Mouse (Mus musculus): ENCODE measurements around the gene Mcemp1. TPM values are rescaled to one million over a fixed set of nuclear protein-coding genes. Genes with fewer than 3 reads are reported as not detected.
A peak's percentile ranks its signal among the peaks of the same experiment; 100 is the strongest.

The Mcemp1 gene
- polyA plus RNA-seq, 1 experiment from 2014 or later = 0.20 TPM

DNA sequence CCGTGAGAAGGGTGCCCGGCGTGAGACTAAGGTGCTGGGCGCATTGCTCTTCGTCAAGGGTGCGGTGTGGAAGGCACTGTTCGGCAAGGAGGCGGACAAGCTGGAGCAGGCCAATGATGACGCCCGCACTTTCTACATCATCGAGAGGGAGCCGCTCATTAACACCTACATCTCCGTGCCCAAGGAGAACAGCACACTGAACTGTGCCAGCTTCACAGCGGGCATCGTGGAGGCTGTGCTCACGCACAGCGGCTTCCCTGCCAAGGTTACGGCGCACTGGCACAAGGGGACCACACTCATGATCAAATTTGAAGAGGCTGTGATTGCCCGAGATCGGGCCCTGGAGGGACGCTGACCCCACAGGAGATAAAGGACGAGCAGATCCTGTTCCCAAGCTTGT, 13.7 kb downstream of the Mcemp1 start:
- H3K4me3 ChIP-seq (ENCODE audit: low read depth, low read length) = no peak overlapping the region
- no peaks in the 10 kb centered on the region for H3K27me3 ChIP-seq (ENCODE audit: control insufficient read depth, insufficient read depth, low read length)
- WGBS = 97% methylated on average over 23 of the region's 23 CpGs
- peaks cover 9% of the 10 kb centered on the region; the same call in 1 of the 2 replicates for H3K4me1 ChIP-seq (ENCODE audit: control insufficient read depth, insufficient read depth, low read length)
- no peak for ATAC-seq (ENCODE audit: low FRiP score)
- H3K9ac ChIP-seq (ENCODE audit: low read length) = no peak overlapping the region
- no peak overlapping the region for H3K4me2 ChIP-seq
- H3K36me3 ChIP-seq (ENCODE audit: control insufficient read depth, insufficient read depth, low read length) = peaks cover 10% of the 10 kb centered on the region; the same call in 1 of the 2 replicates
- DNase-seq (ENCODE audit: low spot score, missing footprints) = no peak
- no peaks in the 10 kb centered on the region for H3K9me3 ChIP-seq (ENCODE audit: control insufficient read depth, low read length)
- no peak overlapping the region for H3K27ac ChIP-seq (ENCODE audit: low read depth, low read length)

DNA sequence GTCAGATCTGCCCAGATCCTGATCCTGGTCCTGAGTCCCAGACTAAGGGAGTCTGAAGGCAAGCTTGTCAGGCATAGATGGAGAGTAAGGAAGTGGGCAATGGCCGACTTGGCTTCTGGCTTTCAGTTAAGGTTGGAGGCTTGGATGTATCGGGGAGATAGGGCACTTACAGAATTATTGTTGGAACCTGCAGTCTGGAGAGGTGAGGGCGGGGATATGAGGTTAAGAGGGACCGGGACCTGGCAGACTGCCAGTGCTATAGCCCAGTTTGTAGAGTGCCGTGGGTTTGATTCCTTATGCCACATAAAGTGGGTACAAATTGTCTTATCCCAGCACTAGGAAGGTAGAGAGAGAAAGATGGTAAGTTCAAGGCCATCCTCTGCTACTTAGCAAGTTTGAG, 14.1 kb downstream of the Mcemp1 start:
- H3K27ac ChIP-seq (ENCODE audit: low read depth, low read length) = no peak overlapping the region
- H3K36me3 ChIP-seq (ENCODE audit: control insufficient read depth, insufficient read depth, low read length) = peaks cover 10% of the 10 kb centered on the region; the same call in 1 of the 2 replicates
- WGBS = 97% methylated on average over 5 of the region's 5 CpGs
- peaks cover 9% of the 10 kb centered on the region; the same call in 1 of the 2 replicates for H3K4me1 ChIP-seq (ENCODE audit: control insufficient read depth, insufficient read depth, low read length)
- DNase-seq (ENCODE audit: low spot score, missing footprints) = no peak
- no peak overlapping the region for H3K4me2 ChIP-seq
- no peaks in the 10 kb centered on the region for H3K27me3 ChIP-seq (ENCODE audit: control insufficient read depth, insufficient read depth, low read length)
- H3K9ac ChIP-seq (ENCODE audit: low read length) = no peak overlapping the region
- H3K4me3 ChIP-seq (ENCODE audit: low read depth, low read length) = no peak overlapping the region
- ATAC-seq (ENCODE audit: low FRiP score) = no peak
- no peaks in the 10 kb centered on the region for H3K9me3 ChIP-seq (ENCODE audit: control insufficient read depth, low read length)

DNA sequence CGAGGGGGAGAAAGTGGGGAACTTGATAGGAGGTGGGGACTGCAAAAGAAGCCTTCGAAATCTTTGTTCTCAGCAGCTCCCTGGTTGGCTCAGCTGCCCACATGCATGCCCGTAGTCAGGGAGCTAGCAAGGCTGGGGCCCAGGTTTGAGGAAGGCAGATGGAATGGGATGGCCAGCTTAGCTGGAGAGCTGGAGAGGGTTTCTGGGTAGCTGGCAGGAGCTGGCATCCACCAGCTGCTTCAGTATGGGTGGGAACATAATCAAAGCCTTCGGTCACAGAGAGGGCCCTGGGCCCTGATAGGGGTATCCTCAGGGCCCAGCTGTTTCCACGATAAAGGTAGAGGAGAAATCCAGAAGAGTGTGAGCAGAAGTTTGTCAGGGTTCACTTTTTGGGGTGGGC, 16.9 kb downstream of the Mcemp1 start:
- no peak overlapping the region for H3K9ac ChIP-seq (ENCODE audit: low read length)
- DNase-seq (ENCODE audit: low spot score, missing footprints) (no peak), ATAC-seq (ENCODE audit: low FRiP score) (no peak)
- H3K4me1 ChIP-seq (ENCODE audit: control insufficient read depth, insufficient read depth, low read length) = peaks cover 6% of the 10 kb centered on the region; the same call in 1 of the 2 replicates
- H3K4me3 ChIP-seq (ENCODE audit: low read depth, low read length) = no peak overlapping the region
- WGBS = 89% methylated on average over 5 of the region's 5 CpGs
- H3K36me3 ChIP-seq (ENCODE audit: control insufficient read depth, insufficient read depth, low read length) = peaks cover 10% of the 10 kb centered on the region; the same call in 1 of the 2 replicates
- no peaks in the 10 kb centered on the region for H3K27me3 ChIP-seq (ENCODE audit: control insufficient read depth, insufficient read depth, low read length)
- no peak overlapping the region for H3K4me2 ChIP-seq
- H3K27ac ChIP-seq (ENCODE audit: low read depth, low read length) = no peak overlapping the region
- no peaks in the 10 kb centered on the region for H3K9me3 ChIP-seq (ENCODE audit: control insufficient read depth, low read length)

DNA sequence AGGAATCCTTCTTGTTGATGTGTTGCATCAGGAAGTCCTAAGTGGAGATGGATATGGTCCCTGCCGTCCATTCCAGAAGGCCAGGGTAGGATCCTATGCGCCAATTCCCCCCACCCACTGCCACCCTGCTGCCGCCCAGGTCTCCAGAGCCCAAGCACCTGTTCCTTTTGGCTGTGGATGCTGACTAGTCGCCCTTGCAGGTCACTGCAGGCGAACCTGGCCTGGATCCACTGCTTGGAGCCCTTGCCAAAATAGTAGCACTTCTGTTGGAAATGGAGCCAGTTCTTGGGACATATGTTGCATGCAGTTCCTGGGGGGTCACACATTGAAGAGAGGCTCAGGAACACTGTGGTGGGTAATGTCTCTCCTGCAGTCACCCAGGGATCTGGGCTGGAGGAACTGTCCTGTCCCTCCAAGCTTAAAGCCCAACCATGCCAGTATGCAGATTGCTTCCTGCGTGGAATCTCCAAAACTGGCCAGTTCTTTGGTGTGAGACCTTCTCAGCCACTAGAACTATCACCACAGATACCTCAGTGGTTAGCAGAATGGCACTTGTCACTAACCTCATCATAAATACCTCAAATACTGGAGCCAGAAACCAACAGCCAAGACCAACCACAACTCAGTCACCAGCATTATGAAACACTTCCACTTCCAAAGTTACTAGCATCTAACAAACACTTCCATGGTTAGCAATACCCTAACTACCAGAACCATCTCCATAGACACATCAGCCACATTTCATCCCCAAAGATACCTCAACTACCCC, 18.0 kb downstream of the Mcemp1 start:
- ATAC-seq (ENCODE audit: low FRiP score) (no peak), DNase-seq (ENCODE audit: low spot score, missing footprints) (no peak)
- Histone ChIP-seq H3K4me3 (ENCODE audit: low read depth, low read length) (no peak overlapping the region), H3K36me3 (ENCODE audit: control insufficient read depth, insufficient read depth, low read length) (peaks cover 10% of the 10 kb centered on the region; the same call in 1 of the 2 replicates), H3K4me1 (ENCODE audit: control insufficient read depth, insufficient read depth, low read length) (no peaks in the 10 kb centered on the region; the same call in 1 of the 2 replicates), H3K9me3 (ENCODE audit: control insufficient read depth, low read length) (no peaks in the 10 kb centered on the region), H3K27me3 (ENCODE audit: control insufficient read depth, insufficient read depth, low read length) (no peaks in the 10 kb centered on the region), H3K4me2 (no peak overlapping the region), H3K27ac (ENCODE audit: low read depth, low read length) (no peak overlapping the region), H3K9ac (ENCODE audit: low read length) (no peak overlapping the region)
- WGBS = 79% methylated on average over 6 of the region's 6 CpGs

DNA sequence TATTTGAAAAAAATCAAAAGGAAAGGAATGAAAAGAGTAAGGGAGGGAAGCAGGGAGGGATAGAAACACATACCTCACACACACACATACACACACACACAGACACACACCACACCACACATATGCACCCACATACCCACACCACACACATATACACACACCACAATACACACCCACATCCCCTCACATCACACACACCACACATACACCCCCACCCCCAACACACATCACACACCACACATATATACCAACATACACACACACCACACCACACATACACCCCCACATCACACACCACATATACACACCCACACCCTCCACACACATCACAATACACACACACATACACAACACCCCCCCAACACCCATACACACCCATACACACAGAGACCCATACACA, 19.0 kb downstream of the Mcemp1 start:
- H3K27me3 ChIP-seq (ENCODE audit: control insufficient read depth, insufficient read depth, low read length) = no peaks in the 10 kb centered on the region
- ATAC-seq (ENCODE audit: low FRiP score) (peak; percentile 39; the same call in 1 of the 2 replicates), DNase-seq (ENCODE audit: low spot score, missing footprints) (no peak)
- H3K4me3 ChIP-seq (ENCODE audit: low read depth, low read length) = no peak overlapping the region
- no peaks in the 10 kb centered on the region; the same call in 1 of the 2 replicates for H3K4me1 ChIP-seq (ENCODE audit: control insufficient read depth, insufficient read depth, low read length)
- H3K36me3 ChIP-seq (ENCODE audit: control insufficient read depth, insufficient read depth, low read length) = peaks cover 3% of the 10 kb centered on the region; the same call in 1 of the 2 replicates
- no peak overlapping the region for H3K9ac ChIP-seq (ENCODE audit: low read length)
- H3K9me3 ChIP-seq (ENCODE audit: control insufficient read depth, low read length) = no peaks in the 10 kb centered on the region
- H3K27ac ChIP-seq (ENCODE audit: low read depth, low read length) = no peak overlapping the region
- H3K4me2 ChIP-seq = no peak overlapping the region

DNA sequence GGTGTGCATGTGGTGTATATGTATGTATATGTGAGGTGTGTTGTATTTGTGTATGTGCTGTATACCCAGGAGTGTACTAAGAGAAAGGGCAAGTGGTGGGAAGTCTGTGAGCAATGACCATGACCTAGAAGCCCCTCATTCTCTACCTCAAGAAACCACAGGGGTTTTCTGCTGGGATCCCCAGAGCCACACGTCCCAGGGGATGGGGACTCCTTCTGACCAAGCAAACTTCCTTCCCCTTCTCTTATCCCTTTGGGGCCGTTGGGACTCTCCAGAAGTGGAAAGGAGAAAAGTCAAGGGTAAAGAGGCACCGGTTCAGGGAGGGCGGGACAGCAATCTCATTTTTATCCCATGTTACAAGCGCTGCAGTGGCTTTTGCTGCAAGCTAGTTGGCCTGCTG, 19.9 kb downstream of the Mcemp1 start:
- H3K36me3 ChIP-seq (ENCODE audit: control insufficient read depth, insufficient read depth, low read length) = no peaks in the 10 kb centered on the region; the same call in 1 of the 2 replicates
- H3K9me3 ChIP-seq (ENCODE audit: control insufficient read depth, low read length) = no peaks in the 10 kb centered on the region
- no peak overlapping the region for H3K4me3 ChIP-seq (ENCODE audit: low read depth, low read length)
- no peak overlapping the region for H3K4me2 ChIP-seq
- DNase-seq (ENCODE audit: low spot score, missing footprints) (no peak), ATAC-seq (ENCODE audit: low FRiP score) (no peak)
- H3K27me3 ChIP-seq (ENCODE audit: control insufficient read depth, insufficient read depth, low read length) = no peaks in the 10 kb centered on the region
- 72% methylated on average over 5 of the region's 5 CpGs for WGBS
- no peak overlapping the region for H3K27ac ChIP-seq (ENCODE audit: low read depth, low read length)
- no peak overlapping the region for H3K9ac ChIP-seq (ENCODE audit: low read length)
- H3K4me1 ChIP-seq (ENCODE audit: control insufficient read depth, insufficient read depth, low read length) = no peaks in the 10 kb centered on the region

DNA sequence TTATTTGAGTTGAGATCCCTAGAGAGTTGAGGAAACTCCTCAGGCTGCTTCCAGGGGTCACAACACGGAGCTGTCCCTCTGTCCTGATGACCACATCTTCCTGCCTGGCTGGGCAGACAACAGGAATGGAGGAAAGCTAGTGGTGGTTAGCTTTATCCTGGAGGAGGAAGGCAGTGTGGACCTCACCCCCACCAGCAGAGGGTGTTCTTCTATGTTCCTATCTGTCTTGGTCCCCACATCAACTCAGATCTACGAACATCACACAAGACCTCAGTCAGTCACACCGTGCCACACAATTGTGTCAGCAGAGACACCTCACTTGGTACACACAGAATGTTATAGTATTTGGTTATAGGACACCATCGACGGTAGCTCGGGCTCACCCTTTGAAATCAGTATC, 22.0 kb downstream of the Mcemp1 start:
- ATAC-seq (ENCODE audit: low FRiP score) = no peak
- Histone ChIP-seq H3K4me1 (ENCODE audit: control insufficient read depth, insufficient read depth, low read length) (no peaks in the 10 kb centered on the region), H3K9me3 (ENCODE audit: control insufficient read depth, low read length) (no peaks in the 10 kb centered on the region), H3K4me3 (ENCODE audit: low read depth, low read length) (no peak overlapping the region), H3K9ac (ENCODE audit: low read length) (no peak overlapping the region), H3K27ac (ENCODE audit: low read depth, low read length) (no peak overlapping the region), H3K4me2 (no peak overlapping the region), H3K27me3 (ENCODE audit: control insufficient read depth, insufficient read depth, low read length) (no peaks in the 10 kb centered on the region), H3K36me3 (ENCODE audit: control insufficient read depth, insufficient read depth, low read length) (no peaks in the 10 kb centered on the region)
- no peak for DNase-seq (ENCODE audit: low spot score, missing footprints)
- WGBS = 75% methylated on average over 6 of the region's 6 CpGs

DNA sequence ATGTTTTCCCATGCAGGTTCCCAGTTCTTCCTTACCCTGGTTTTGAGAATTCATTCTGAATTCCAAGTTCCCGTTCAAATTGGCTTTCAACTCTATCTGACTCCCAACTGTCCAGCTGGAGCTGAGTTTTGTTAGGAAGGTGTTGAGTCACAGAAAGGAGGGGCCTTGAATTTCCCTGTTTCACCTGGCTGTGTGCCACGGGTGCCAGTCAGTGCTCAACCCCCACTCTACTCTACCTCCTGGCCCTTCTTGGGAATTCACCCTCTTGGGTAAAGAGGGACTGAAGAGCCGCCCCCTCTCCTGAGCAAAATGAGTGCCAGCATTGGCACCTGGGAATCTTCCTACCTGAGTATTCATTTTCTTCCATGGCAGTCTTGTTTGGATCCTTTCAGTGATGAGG, 25.2 kb downstream of the Mcemp1 start:
- Histone ChIP-seq H3K36me3 (ENCODE audit: control insufficient read depth, insufficient read depth, low read length) (no peaks in the 10 kb centered on the region), H3K27me3 (ENCODE audit: control insufficient read depth, insufficient read depth, low read length) (no peaks in the 10 kb centered on the region), H3K9me3 (ENCODE audit: control insufficient read depth, low read length) (no peaks in the 10 kb centered on the region), H3K27ac (ENCODE audit: low read depth, low read length) (no peak overlapping the region), H3K4me1 (ENCODE audit: control insufficient read depth, insufficient read depth, low read length) (no peaks in the 10 kb centered on the region), H3K4me2 (no peak overlapping the region), H3K4me3 (ENCODE audit: low read depth, low read length) (no peak overlapping the region), H3K9ac (ENCODE audit: low read length) (no peak overlapping the region)
- 70% methylated on average over 3 of the region's 3 CpGs for WGBS
- DNase-seq (ENCODE audit: low spot score, missing footprints) (no peak), ATAC-seq (ENCODE audit: low FRiP score) (no peak)

DNA sequence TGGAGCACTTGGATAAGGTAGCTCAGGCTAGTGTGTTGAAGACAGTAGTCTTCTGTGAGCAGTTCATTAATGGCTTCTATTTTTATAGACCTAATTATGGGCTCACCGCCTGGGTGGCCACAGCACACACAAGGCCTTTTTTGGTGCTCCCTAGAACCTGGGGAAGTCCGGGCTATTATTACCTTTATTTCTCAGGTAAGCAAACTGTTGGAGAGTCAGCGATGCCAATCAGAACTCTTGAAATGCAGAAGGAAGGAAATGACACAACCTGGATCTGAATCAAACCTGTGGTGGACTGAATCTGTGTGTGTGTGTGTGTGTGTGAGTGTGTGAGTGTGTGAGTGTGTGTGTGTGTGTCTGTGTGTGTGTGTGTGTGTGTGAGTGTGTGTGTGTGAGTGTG, 28.6 kb downstream of the Mcemp1 start, which contains the start of gene Fcer2a:
TSS of gene Fcer2a (minus strand) at position 55 of the 400 bp plus-strand sequence.
- DNase-seq (ENCODE audit: low spot score, missing footprints) = no peak
- no peak within 1 kb of the TSS for H3K27ac ChIP-seq (ENCODE audit: low read depth, low read length)
- 93% methylated on average over 3 of the region's 3 CpGs for WGBS
- no peak within 1 kb of the TSS for H3K4me3 ChIP-seq (ENCODE audit: low read depth, low read length)
- H3K36me3 ChIP-seq (ENCODE audit: control insufficient read depth, insufficient read depth, low read length) = no peaks in the 10 kb centered on the region
- H3K4me1 ChIP-seq (ENCODE audit: control insufficient read depth, insufficient read depth, low read length) = no peaks in the 10 kb centered on the region
- no peak within 1 kb of the TSS for H3K9ac ChIP-seq (ENCODE audit: low read length)
- no peaks in the 10 kb centered on the region for H3K9me3 ChIP-seq (ENCODE audit: control insufficient read depth, low read length)
- H3K4me2 ChIP-seq = no peak within 1 kb of the TSS
- ATAC-seq (ENCODE audit: low FRiP score) = no peak
- no peaks in the 10 kb centered on the region for H3K27me3 ChIP-seq (ENCODE audit: control insufficient read depth, insufficient read depth, low read length)

Measured in midbrain, embryonic 11.5 days (tissue).